Mouse (Mus musculus) mouse trophoblast stem cell (cell line): ENCODE measurements around the gene Vmn1r177.
"Not testable (repeated sequence)": the region's sequence is repeated elsewhere in the genome, so short reads cannot be mapped to it uniquely, and the experiment has no call there.

ENCODE experiments used
- in situ Hi-C, 2 experiments: fragments of 300-500 bp; cut with MseI, MboI; formaldehyde crosslinking; loops; 2 replicates in 1 of 2; 3 replicates in 1 of 2; pipeline ENCODE4 v1.15.1; 2025

Gene Vmn1r177

GRCm38 (mm10) chr7:23866349-23866748, at the start of gene Vmn1r177:
Vmn1r177 (minus strand) TSS chr7:23866449.
- in situ Hi-C loops = not testable (repeated sequence)

- in situ Hi-C loops = no loop called here
These were observed 25.5 kb upstream of the Vmn1r177 start, which contains the start of gene Vmn1r178 for GRCm38 (mm10) chr7:23891709-23892108. Vmn1r178 (plus strand) TSS chr7:23892009.

GRCm38 (mm10) chr7:23876918-23877317, 10.7 kb upstream of the Vmn1r177 start:
- in situ Hi-C loops = not testable (repeated sequence)

- in situ Hi-C loops = not testable (repeated sequence)
These were observed 29.0 kb downstream of the Vmn1r177 start, which contains the start of gene Vmn1r176 for GRCm38 (mm10) chr7:23837272-23837671. Vmn1r176 (minus strand) TSS chr7:23837372.
